Mouse (Mus musculus): ENCODE data around the gene Rnase12. TPM values are rescaled to one million over a fixed set of nuclear protein-coding genes. Genes with fewer than 3 reads are reported as not detected.

Gene Rnase12
- total and polyA plus RNA-seq, 2 experiments from 2014 or later = not detected

- H3K27me3 ChIP-seq (ENCODE audit: control insufficient read depth, insufficient read depth, low read length) = no peaks in the 10 kb centered on the region
- H3K27ac ChIP-seq (ENCODE audit: low read depth) = peak within 1 kb of the TSS; percentile 95
- WGBS = 81% methylated on average over 8 of the region's 8 CpGs
- peaks cover 12% of the 10 kb centered on the region; the same call in 1 of the 2 replicates for H3K4me1 ChIP-seq (ENCODE audit: control insufficient read depth, insufficient read depth)
- peak within 1 kb of the TSS; percentile 33 for H3K4me2 ChIP-seq (ENCODE audit: low read depth, low read length)
- DNase-seq (ENCODE audit: low spot score) = no peak
- no peaks in the 10 kb centered on the region for H3K36me3 ChIP-seq (replicated peaks; ENCODE audit: control insufficient read depth, insufficient read depth, low read length)
- no peaks in the 10 kb centered on the region for H3K9me3 ChIP-seq (replicated peaks; ENCODE audit: control insufficient read depth, low read length)
- no peak within 1 kb of the TSS for H3K4me3 ChIP-seq (ENCODE audit: low read depth, low read length)
- no peak for ATAC-seq (ENCODE audit: insufficient read depth, low read depth)
- TF ChIP-seq CTCF (IDR thresholded peaks at IDR 0.05; ENCODE audit: low read depth) (no peak), EP300 (IDR thresholded peaks at IDR 0.05; ENCODE audit: low read depth) (no peak)
- 0 out of 2 replicates have a peak within 1 kb of the TSS, but pooled peaks have one; percentile 9 for H3K9ac ChIP-seq (replicated peaks; ENCODE audit: low read depth, low read length)
Measured at GRCm38 (mm10) chr14:51007152-51007801, 50.2 kb downstream of the Rnase12 start, which contains the start of gene Rnase10. TSS of gene Rnase10 (plus strand) at chr14:51007751.

Other genes starting within 250 kb of the Rnase12 start
- gene Ccnb1ip1, start 249.9 kb downstream of the Rnase12 start, total RNA-seq (2014; rRNA removed; ENCODE audit: low replicate concordance) = not detected in 2 replicates
- not detected in 2 replicates for gene Ccnb1ip1, start 249.9 kb downstream of the Rnase12 start, polyA plus RNA-seq (2015; fragmentation: Nextera tagmentation; extraction: Ambion mirVana)
- 10.7 and 11.2 TPM in 2 replicates for gene Parp2, start 249.8 kb downstream of the Rnase12 start, total RNA-seq (2014; rRNA removed; ENCODE audit: low replicate concordance)
- gene Parp2, start 249.8 kb downstream of the Rnase12 start, polyA plus RNA-seq (2015; fragmentation: Nextera tagmentation; extraction: Ambion mirVana) = 20.4 and 24.4 TPM in 2 replicates
- gene Tep1, start 187.1 kb downstream of the Rnase12 start, total RNA-seq (2014; rRNA removed; ENCODE audit: low replicate concordance) = 10.8 and 29.3 TPM in 2 replicates
- gene Tep1, start 187.1 kb downstream of the Rnase12 start, polyA plus RNA-seq (2015; fragmentation: Nextera tagmentation; extraction: Ambion mirVana) = 4.7 and 6.1 TPM in 2 replicates
- not detected in 2 replicates for gene Klhl33, start 160.2 kb downstream of the Rnase12 start, total RNA-seq (2014; rRNA removed; ENCODE audit: low replicate concordance)
- gene Klhl33, start 160.2 kb downstream of the Rnase12 start, polyA plus RNA-seq (2015; fragmentation: Nextera tagmentation; extraction: Ambion mirVana) = 0.85 and 1.4 TPM in 2 replicates
- gene Osgep, start 132.8 kb downstream of the Rnase12 start, total RNA-seq (2014; rRNA removed; ENCODE audit: low replicate concordance) = 81.8 and 106 TPM in 2 replicates
- gene Osgep, start 132.8 kb downstream of the Rnase12 start, polyA plus RNA-seq (2015; fragmentation: Nextera tagmentation; extraction: Ambion mirVana) = 93.3 and 96.6 TPM in 2 replicates
- gene Apex1, start 132.7 kb downstream of the Rnase12 start, total RNA-seq (2014; rRNA removed; ENCODE audit: low replicate concordance) = 44.3 and 52.7 TPM in 2 replicates
- gene Apex1, start 132.7 kb downstream of the Rnase12 start, polyA plus RNA-seq (2015; fragmentation: Nextera tagmentation; extraction: Ambion mirVana) = 70.3 and 77.2 TPM in 2 replicates
- gene Pip4p1, start 126.8 kb downstream of the Rnase12 start, total RNA-seq (2014; rRNA removed; ENCODE audit: low replicate concordance) = 16.6 and 39.0 TPM in 2 replicates
- gene Pip4p1, start 126.8 kb downstream of the Rnase12 start, polyA plus RNA-seq (2015; fragmentation: Nextera tagmentation; extraction: Ambion mirVana) = 20.4 and 24.8 TPM in 2 replicates
- gene Pnp, start 126.6 kb downstream of the Rnase12 start, total RNA-seq (2014; rRNA removed; ENCODE audit: low replicate concordance) = 15.7 and 22.3 TPM in 2 replicates
- 20.5 and 22.2 TPM in 2 replicates for gene Pnp, start 126.6 kb downstream of the Rnase12 start, polyA plus RNA-seq (2015; fragmentation: Nextera tagmentation; extraction: Ambion mirVana)
- 17.5 TPM in 1 of 2 replicates, not detected in the other for gene Gm49342, start 113.1 kb downstream of the Rnase12 start, total RNA-seq (2014; rRNA removed; ENCODE audit: low replicate concordance)
- gene Gm49342, start 113.1 kb downstream of the Rnase12 start, polyA plus RNA-seq (2015; fragmentation: Nextera tagmentation; extraction: Ambion mirVana) = not detected in 2 replicates
- gene Pnp2, start 101.7 kb downstream of the Rnase12 start, total RNA-seq (2014; rRNA removed; ENCODE audit: low replicate concordance) = 0.46 TPM in 1 of 2 replicates, not detected in the other
- gene Pnp2, start 101.7 kb downstream of the Rnase12 start, polyA plus RNA-seq (2015; fragmentation: Nextera tagmentation; extraction: Ambion mirVana) = 0.27 TPM in 2 replicates
- not detected in 2 replicates for gene Rnase10, start 49.9 kb downstream of the Rnase12 start, total RNA-seq (2014; rRNA removed; ENCODE audit: low replicate concordance)
- 0.32 and 0.38 TPM in 2 replicates for gene Rnase10, start 49.9 kb downstream of the Rnase12 start, polyA plus RNA-seq (2015; fragmentation: Nextera tagmentation; extraction: Ambion mirVana)
- not detected in 2 replicates for gene Rnase9, start 15.8 kb downstream of the Rnase12 start, total RNA-seq (2014; rRNA removed; ENCODE audit: low replicate concordance)
- gene Rnase9, start 15.8 kb downstream of the Rnase12 start, polyA plus RNA-seq (2015; fragmentation: Nextera tagmentation; extraction: Ambion mirVana) = not detected in 2 replicates
- not detected in 2 replicates for gene Rnase11, start 7.5 kb downstream of the Rnase12 start, total RNA-seq (2014; rRNA removed; ENCODE audit: low replicate concordance)
- not detected in 2 replicates for gene Rnase11, start 7.5 kb downstream of the Rnase12 start, polyA plus RNA-seq (2015; fragmentation: Nextera tagmentation; extraction: Ambion mirVana)
- gene Olfr750, start 16.8 kb upstream of the Rnase12 start, total RNA-seq (2014; rRNA removed; ENCODE audit: low replicate concordance) = not detected in 2 replicates
- not detected in 2 replicates for gene Olfr750, start 16.8 kb upstream of the Rnase12 start, polyA plus RNA-seq (2015; fragmentation: Nextera tagmentation; extraction: Ambion mirVana)
- 53.3 and 58.1 TPM in 2 replicates for gene Rnase4, start 33.4 kb upstream of the Rnase12 start, total RNA-seq (2014; rRNA removed; ENCODE audit: low replicate concordance)
- 29.1 and 32.5 TPM in 2 replicates for gene Rnase4, start 33.4 kb upstream of the Rnase12 start, polyA plus RNA-seq (2015; fragmentation: Nextera tagmentation; extraction: Ambion mirVana)
- 9.3 TPM in 1 of 2 replicates, not detected in the other for gene Ang, start 33.5 kb upstream of the Rnase12 start, total RNA-seq (2014; rRNA removed; ENCODE audit: low replicate concordance)
- 2.6 and 2.9 TPM in 2 replicates for gene Ang, start 33.5 kb upstream of the Rnase12 start, polyA plus RNA-seq (2015; fragmentation: Nextera tagmentation; extraction: Ambion mirVana)
- not detected in 2 replicates for gene Eddm3b, start 56.8 kb upstream of the Rnase12 start, total RNA-seq (2014; rRNA removed; ENCODE audit: low replicate concordance)
- not detected in 2 replicates for gene Eddm3b, start 56.8 kb upstream of the Rnase12 start, polyA plus RNA-seq (2015; fragmentation: Nextera tagmentation; extraction: Ambion mirVana)
- gene Rnase6, start 66.2 kb upstream of the Rnase12 start, total RNA-seq (2014; rRNA removed; ENCODE audit: low replicate concordance) = not detected in 2 replicates
- gene Rnase6, start 66.2 kb upstream of the Rnase12 start, polyA plus RNA-seq (2015; fragmentation: Nextera tagmentation; extraction: Ambion mirVana) = 0.63 and 0.81 TPM in 2 replicates
- gene Rnase1, start 89.1 kb upstream of the Rnase12 start, total RNA-seq (2014; rRNA removed; ENCODE audit: low replicate concordance) = not detected in 2 replicates
- gene Rnase1, start 89.1 kb upstream of the Rnase12 start, polyA plus RNA-seq (2015; fragmentation: Nextera tagmentation; extraction: Ambion mirVana) = 0.23 and 0.67 TPM in 2 replicates
- not detected in 2 replicates for gene Rnase2b, start 104.6 kb upstream of the Rnase12 start, total RNA-seq (2014; rRNA removed; ENCODE audit: low replicate concordance)
- gene Rnase2b, start 104.6 kb upstream of the Rnase12 start, polyA plus RNA-seq (2015; fragmentation: Nextera tagmentation; extraction: Ambion mirVana) = not detected in 2 replicates
- not detected in 2 replicates for gene Ang2, start 141.5 kb upstream of the Rnase12 start, total RNA-seq (2014; rRNA removed; ENCODE audit: low replicate concordance)
- gene Ang2, start 141.5 kb upstream of the Rnase12 start, polyA plus RNA-seq (2015; fragmentation: Nextera tagmentation; extraction: Ambion mirVana) = not detected in 2 replicates
- not detected in 2 replicates for gene Ear14, start 145.7 kb upstream of the Rnase12 start, total RNA-seq (2014; rRNA removed; ENCODE audit: low replicate concordance)
- not detected in 2 replicates for gene Ear14, start 145.7 kb upstream of the Rnase12 start, polyA plus RNA-seq (2015; fragmentation: Nextera tagmentation; extraction: Ambion mirVana)
- not detected in 2 replicates for gene Rnase2a, start 198.5 kb upstream of the Rnase12 start, total RNA-seq (2014; rRNA removed; ENCODE audit: low replicate concordance)
- not detected in 2 replicates for gene Rnase2a, start 198.5 kb upstream of the Rnase12 start, polyA plus RNA-seq (2015; fragmentation: Nextera tagmentation; extraction: Ambion mirVana)